Mouse (Mus musculus): ENCODE measurements at regions not wholly inside any gene's neighbourhood (a gene's known extent, or its start where the extent isn't known, plus 50 kb on each side); places are given as distances from the start of the nearest gene placed in this dataset.

GRCm38 (mm10) chr9:14076728-14077127 is 198.1 kb upstream of the Sesn3 start:
- TF ChIP-seq CTCF (IDR thresholded peaks at IDR 0.05; ENCODE audit: control insufficient read depth, insufficient read depth, insufficient read length) (no peak), USF1 (IDR thresholded peaks at IDR 0.05; ENCODE audit: low read depth) (no peak), MAX (IDR thresholded peaks at IDR 0.05) (no peak)

All from C2C12 (cell line).